Mouse (Mus musculus) left cerebral cortex, adult 8-10 months (tissue): ENCODE results near the gene Lrrc32. TPM values are rescaled to one million over a fixed set of nuclear protein-coding genes. Genes with fewer than 3 reads are reported as not detected.

Experiments used
- DNase-seq, 2 experiments: peaks; one replicate each; pipeline ENCODE4 v3.0.0; 2022; ENCODE audit warnings: low spot score in 2 of 2
- total RNA-seq, 4 experiments: library from RNA; stranded (reverse); gene quantifications; 2 replicates each; pipeline ENCODE4 v1.2.4; 2022

Lrrc32 gene
- total RNA-seq, 4 experiments from 2014 or later, result 4.1 to 6.4 (median 4.7) TPM

GRCm38 (mm10) chr7:98510961-98511958, 22.2 kb downstream of the Lrrc32 start:
- DNase-seq, result no peak

DNA sequence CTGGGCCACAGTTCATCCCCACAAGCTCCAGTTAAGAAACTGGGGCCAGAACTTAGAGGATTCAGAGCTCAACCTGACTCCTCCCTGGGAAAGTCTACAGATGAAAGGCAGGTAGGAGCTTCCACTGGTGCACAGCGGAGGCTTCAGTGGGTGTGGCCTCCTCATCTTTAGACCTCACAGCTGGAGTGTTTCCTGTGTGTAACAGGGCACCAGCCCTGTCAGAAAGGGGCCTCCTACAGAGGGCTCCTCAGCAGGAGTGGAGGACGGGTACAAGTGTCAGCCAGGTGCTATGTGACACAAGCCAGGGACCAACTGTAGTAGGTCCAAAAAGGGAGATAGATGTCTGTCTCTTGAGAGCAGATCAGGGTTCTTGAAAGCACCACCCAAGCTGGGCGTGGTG, 24.2 kb downstream of the Lrrc32 start:
- no peak for DNase-seq

DNA sequence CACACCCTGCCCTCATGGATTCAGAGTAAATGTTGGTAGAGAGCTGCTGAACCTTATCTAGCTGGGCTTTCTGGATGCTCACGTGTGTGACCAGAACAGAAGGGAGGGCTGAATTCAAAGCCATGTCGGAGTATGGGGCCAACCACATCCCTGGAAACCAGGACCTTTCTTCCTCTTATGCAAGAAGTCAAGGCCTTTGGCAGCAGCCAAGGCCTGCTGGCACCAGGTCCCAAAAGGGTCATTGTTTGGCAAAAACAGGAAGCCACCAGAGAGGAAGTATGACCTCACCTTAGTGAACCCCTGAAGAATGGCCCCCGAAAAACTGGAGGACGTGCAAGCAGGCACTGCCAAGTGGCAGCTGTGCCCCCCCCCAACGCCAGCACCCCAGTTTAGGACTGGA, 33.5 kb downstream of the Lrrc32 start:
- no peak for DNase-seq

GRCm38 (mm10) chr7:98523070-98523812, 34.2 kb downstream of the Lrrc32 start:
- DNase-seq, result no peak

DNA sequence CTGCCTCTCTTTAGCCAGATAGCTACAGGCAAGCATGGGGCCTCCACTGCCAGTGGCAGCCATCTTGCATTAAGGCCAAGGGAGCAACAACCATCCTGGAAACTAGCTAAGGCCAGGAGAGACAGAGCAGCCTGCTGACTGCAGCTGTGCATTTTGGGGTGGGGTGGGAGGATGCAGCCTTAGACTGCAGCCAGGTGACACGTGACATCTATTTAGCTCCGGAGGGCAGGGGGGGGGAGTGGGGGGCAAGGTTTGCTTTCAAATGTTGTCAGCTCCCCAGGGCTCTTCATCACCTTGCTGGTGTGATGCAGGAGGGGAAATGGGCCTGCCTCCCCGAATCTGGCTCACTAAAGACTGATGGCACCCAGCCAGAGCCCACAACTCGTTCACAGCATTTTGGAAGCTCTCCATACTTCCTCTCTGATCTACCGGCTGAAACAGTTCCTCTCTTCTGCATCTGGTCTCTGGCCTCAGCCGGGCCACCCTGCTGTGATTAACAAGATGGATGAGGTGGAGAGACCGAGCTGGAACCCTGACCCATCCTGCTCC, 34.8 kb downstream of the Lrrc32 start:
- DNase-seq, result no peak

- no peak for DNase-seq
These were observed 35.3 kb downstream of the Lrrc32 start for GRCm38 (mm10) chr7:98524401-98524800.

DNA sequence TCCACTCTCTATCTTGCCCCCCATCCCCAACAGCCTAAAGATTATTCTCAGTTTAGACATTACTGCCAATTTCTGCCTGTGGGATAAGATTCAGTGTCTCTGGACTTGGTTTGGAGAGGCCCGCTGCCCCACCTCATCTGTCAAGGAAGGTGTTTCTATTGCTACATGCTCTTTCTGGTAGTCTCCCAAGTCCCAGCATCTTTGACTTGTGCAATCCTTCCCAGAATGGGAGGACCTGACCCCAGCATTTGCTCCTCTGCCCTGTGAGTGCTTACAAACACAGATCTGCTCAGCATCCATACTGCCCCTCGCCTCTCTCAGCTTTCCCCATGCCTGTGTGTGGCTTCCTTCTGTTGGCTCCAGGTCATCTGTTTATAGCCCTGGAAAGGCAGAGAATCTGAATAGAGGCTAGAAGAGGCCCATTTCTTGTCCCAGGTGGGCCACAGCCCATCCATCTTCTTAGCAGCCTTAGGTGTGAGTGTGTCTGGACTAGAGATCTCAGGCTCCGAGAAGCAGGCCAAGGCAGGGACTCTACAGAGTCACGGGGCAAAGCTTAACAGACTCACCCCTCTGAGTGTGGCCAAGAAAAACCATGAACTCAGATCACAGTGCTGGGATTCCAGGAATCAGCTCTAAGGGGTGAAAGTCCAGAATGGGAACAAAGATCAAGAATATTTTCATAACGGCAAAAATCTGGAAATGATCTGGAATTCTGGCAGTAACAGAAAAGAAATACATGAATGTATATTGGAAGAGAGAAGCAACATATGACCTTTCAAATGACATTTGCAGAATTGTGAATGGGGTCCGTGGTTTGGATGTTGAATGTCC, 36.0 kb downstream of the Lrrc32 start:
- DNase-seq, result no peak

DNA sequence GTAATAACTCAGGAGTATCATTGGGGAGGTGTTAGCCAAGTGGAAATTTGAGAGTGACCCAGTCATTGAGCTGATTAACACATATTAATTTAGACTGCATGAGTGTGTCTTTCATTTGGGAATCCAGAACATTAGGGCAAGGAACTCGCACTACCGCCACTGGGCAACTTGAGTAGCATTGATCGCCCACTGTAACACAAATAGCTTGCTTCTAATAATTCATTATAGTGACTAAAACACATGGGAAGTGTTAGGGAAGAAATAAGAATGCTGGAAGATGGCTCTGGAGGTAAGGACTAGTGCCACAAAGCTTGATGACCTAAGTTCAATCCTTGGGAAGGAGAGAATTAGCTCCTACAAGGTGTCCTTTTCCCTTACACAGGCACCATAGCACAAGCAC, 38.0 kb downstream of the Lrrc32 start:
- no peak for DNase-seq

- DNase-seq, result no peak
These were observed 42.5 kb downstream of the Lrrc32 start for GRCm38 (mm10) chr7:98531612-98532011.

DNA sequence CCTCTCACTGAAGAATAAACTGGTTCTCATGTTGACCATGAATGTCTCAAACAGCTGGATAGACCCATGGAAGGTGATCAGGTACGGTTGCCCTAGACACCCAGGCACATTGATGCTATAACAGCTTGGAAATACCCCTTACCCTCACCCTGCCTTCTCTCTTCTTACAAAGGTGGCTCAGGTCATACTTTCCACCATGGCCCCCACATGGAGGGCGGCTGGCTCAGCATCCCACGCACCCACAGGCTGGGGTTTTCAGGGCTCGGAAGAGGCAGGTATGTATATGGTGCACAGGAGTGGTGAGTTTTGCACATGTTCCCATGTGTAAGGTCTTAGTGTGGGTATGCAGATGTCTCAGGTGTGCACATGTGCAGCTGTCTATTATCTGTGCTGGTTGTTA, 43.9 kb downstream of the Lrrc32 start:
- no peak for DNase-seq

GRCm38 (mm10) chr7:98534432-98534855, 45.4 kb downstream of the Lrrc32 start:
- no peak for DNase-seq

DNA sequence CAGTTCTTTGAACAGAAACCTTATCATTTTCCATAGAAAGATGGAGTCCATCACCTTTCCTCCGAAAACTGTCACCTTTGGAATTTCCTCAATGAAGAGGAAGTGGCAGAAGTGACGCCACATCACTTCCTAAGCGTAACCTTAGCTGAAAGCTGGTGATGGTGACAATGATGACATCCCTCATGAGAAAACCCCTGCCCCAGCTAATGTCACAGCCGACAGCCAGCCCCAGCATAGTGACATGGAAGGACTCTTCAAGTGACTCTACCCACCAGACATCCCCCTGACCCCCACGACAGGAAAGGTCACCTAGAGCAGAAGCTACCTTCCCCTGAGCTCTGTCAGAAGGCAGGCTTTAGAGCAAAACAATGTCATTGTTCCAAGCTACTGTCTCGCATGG, 46.1 kb downstream of the Lrrc32 start:
- no peak for DNase-seq

DNA sequence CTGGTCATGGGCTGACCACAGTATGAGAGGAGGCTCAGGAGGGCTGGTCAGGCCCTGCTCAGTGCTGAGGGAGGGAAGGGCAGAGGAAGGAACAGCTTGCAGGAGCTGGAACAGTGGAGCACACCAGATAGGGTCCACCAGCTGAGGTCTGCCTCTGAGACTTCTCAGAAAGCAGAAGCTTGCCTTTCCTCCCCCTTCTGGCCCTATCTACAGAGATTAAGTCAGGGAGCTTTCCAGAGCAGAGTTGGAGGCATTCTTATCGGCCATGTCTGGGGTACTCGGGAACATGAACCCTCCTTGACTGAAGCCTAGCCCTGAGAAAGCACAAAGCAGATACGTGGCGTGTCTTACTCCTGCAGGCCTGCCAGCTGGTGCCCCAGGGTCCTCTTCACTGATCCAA, 46.8 kb downstream of the Lrrc32 start:
- DNase-seq, result no peak

DNA sequence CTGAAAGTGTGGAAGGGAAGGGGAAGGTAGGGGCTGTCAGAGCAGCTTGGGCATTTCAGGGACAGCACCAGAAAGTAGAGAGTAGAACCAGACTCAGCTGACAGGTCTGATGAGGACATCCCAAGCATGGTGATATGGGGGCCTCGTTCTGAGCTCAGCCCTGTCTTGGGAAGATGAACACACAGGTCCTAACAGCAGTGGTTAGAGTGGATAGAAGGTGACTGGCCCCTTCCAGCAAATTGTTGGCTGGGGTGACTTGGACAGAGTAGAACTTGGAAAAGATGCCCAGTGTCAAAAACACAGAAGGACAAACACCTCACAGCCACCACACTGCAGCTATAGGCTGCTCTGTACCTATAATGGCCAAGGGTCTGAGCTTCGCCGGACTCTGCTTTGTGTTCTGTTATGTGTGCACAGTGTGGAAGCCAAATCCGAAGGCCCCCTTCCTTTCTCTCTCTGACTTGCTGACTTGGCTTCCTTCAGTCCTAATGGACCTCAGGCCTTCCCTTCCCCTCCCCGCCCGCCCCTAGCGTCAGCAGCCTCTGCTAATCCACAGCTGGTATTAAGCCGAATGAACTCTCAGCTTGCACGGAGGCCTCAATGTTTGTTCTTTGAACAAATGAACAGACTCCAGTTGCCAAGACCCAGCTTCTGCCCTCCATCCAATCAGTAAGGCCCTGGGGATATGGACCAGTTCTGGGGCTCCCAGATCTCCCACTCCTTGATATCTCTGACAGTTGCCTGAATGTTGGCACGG, 48.3 kb downstream of the Lrrc32 start:
- DNase-seq, result no peak

DNA sequence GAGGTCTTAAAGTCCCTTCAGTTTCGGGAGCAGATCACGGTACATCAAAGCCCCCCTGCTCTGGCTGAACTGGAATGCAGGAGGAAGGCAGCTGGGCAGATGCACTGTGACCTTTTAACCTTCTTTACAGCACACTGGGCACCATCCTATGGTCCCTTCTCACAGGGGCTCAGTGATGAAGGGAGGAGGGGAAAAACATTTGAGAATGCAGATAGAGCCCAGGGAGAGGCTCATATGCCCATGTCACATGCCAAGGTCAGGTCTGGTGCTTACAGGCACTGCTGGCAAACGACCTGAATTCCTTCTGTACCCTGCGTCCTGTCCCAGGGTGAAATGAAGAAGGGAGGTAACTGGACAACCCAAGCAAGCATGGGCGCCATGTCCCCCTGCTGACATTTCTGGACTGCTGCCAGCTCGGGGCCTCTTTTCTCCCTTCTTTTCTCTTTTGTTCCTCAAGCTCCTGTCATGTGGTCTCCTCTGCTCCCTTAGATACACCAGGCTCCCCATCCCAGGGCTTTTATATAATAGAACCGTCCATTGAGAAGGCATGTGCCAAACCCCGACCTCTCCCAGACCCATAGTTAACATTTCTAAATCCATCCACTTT, 49.0 kb downstream of the Lrrc32 start:
- DNase-seq, result no peak

DNA sequence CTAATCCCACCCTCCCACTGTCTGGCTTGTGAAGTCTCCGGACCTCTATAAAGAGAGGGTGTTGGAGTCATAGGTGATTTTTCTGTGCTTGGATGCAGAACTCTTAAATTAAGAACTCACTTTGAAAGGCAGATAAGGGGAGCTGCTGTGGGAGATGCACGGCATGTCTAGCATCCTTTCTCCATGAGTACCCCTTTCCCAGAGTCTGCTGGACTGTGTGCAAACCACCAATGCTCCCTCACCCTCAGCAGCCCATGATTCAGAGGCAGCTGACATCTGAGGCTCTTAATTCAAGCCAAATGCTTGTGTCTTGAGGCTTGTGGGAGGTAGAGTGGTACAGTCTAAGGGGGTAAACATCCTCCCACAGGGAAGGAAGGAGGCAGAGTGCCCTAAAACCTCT, 51.8 kb downstream of the Lrrc32 start:
- DNase-seq, result no peak

DNA sequence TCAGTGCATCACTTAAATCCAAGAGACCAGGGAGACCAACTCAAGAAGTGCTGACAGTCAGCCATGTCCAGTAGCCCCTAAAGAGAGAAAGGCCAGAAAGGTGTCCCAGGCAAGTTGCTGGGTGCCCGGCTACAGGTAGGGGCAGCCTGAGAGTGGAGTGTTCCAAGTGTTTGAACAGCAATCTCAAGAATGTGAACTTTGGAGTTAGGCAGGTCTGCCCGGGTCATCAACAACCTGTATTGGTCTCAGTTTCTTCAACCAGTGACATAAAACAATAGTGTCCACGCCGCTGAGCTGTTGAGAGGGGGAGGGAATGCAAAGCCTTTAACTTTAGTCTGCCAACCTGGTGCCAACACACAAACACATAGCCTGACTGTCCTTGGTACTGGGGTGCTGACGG, 52.5 kb downstream of the Lrrc32 start:
- DNase-seq, result no peak

DNA sequence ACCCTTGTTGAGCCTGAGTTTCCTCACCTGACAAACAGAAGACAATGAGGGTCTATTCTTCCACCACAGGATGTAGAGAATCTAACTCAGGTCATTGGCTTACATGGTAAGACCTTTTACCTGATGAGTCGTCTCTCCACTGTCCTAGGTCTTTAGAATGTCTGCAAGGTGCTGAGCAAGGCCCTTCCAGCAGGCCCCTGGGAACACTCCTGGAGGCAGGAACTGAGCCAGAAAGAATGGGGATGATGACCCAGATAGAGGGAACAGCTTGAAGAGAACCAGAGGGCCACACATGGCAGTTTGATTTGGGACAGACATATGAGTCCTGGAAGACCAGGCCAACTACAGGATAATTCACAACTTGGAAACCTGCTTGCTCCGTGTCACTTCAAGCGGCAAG, 53.2 kb downstream of the Lrrc32 start:
- DNase-seq, result no peak

DNA sequence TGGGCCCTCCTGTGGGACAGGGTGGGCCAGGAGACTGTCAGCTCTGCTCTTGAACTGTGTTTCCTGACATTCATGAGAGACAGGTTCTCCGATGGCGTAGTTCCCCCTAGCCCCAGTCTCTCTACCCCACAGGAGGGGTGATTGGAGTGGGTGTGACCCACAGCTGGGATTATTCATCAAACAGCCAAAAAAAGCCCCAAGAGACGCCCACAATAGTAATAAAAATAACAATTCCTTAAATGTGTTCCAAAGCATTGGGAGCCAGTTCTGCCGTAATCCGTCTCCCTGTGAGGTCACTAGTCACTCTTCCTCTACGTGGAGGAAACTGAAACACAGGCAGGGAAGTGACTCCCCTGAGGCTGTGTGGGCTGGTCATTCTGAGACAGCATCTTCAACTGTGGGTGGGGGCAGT, 53.7 kb downstream of the Lrrc32 start:
- DNase-seq, result peak in 1 of 2 experiments; percentile 15

GRCm38 (mm10) chr7:98543853-98544370, 54.8 kb downstream of the Lrrc32 start:
- DNase-seq, result no peak
